In genomic region chr8:43111205-43111827, GRCm38 (mm10) we compare ENCODE assay signal across 34 mouse cellular contexts. TPM values are rescaled to one million over a fixed set of nuclear protein-coding genes. Genes with fewer than 3 reads are reported as not detected.
"Had no signal": no experiment of that assay in that cellular context is flagged by ENCODE, and none has a peak within 500 bp of the region (broad histone marks: within the 10 kb centered on the region; RNA-seq: fewer than 3 reads in every experiment).

No protein-coding gene starts in this region.

- H3K36me3 ChIP-seq: heart, embryonic 13.5 days; heart, embryonic 15.5 days; hindbrain, embryonic 13.5 days; hindbrain, embryonic 15.5 days; kidney, embryonic 15.5 days; limb, embryonic 13.5 days; limb, embryonic 15.5 days; liver, embryonic 12.5 days had no signal

- ATAC-seq: hindbrain, postnatal 0 days; intestine, embryonic 16.5 days; liver, embryonic 12.5 days had no signal

- H3K27ac ChIP-seq: heart, adult 2 months; heart, embryonic 13.5 days; heart, embryonic 15.5 days; hindbrain, embryonic 13.5 days; hindbrain, embryonic 15.5 days; hindbrain, postnatal 0 days; kidney, embryonic 15.5 days; kidney, postnatal 0 days; limb, embryonic 13.5 days; limb, embryonic 15.5 days; liver, embryonic 12.5 days; liver, embryonic 14.5 days had no signal

- H3K9me3 ChIP-seq: heart, embryonic 13.5 days; heart, embryonic 15.5 days; hindbrain, embryonic 13.5 days; hindbrain, embryonic 15.5 days; kidney, embryonic 15.5 days; limb, embryonic 13.5 days; limb, embryonic 15.5 days; liver, embryonic 12.5 days had no signal

- H3K4me2 ChIP-seq: heart, embryonic 11.5 days; heart, embryonic 13.5 days; heart, embryonic 15.5 days; hindbrain, embryonic 13.5 days; hindbrain, embryonic 15.5 days; kidney, embryonic 15.5 days; limb, embryonic 13.5 days; limb, embryonic 15.5 days; liver, embryonic 12.5 days had no signal

- H3K4me3 ChIP-seq: heart, adult 2 months; heart, embryonic 13.5 days; heart, embryonic 15.5 days; hindbrain, embryonic 13.5 days; hindbrain, embryonic 15.5 days; kidney, embryonic 15.5 days; limb, embryonic 13.5 days; limb, embryonic 15.5 days; liver, embryonic 12.5 days had no signal

- H3K9ac ChIP-seq: heart, embryonic 13.5 days; heart, embryonic 15.5 days; hindbrain, embryonic 13.5 days; hindbrain, embryonic 15.5 days; kidney, embryonic 15.5 days; limb, embryonic 13.5 days; limb, embryonic 15.5 days; liver, embryonic 12.5 days; liver, embryonic 14.5 days had no signal

- H3K27me3 ChIP-seq: heart, embryonic 13.5 days; heart, embryonic 15.5 days; hindbrain, embryonic 13.5 days; hindbrain, embryonic 15.5 days; kidney, embryonic 15.5 days; limb, embryonic 13.5 days; limb, embryonic 15.5 days; liver, embryonic 12.5 days had no signal

- H3K4me1 ChIP-seq: heart, embryonic 13.5 days; heart, embryonic 15.5 days; hindbrain, embryonic 13.5 days; hindbrain, embryonic 15.5 days; kidney, embryonic 15.5 days; limb, embryonic 13.5 days; limb, embryonic 15.5 days; liver, embryonic 12.5 days had no signal

- DNase-seq: gastrocnemius, postnatal 14 days; gastrocnemius, postnatal 36 days; heart, adult 11 months; heart, adult 2 months; heart, postnatal 14 days; heart, postnatal 36 days; kidney, adult 11 months; kidney, adult 2 months; kidney, adult 9 months; kidney, postnatal 14 days; kidney, postnatal 36 days; layer of hippocampus, adult 9-11 months; layer of hippocampus, postnatal 36 days; left cerebral cortex, postnatal 4 days had no signal

RNA-seq across cellular contexts. Expression of gene Triml1, which starts 30.0 kb away (rescaled TPM):
- polyA plus RNA-seq: heart, embryonic 11.5 days; heart, embryonic 13.5 days; heart, embryonic 15.5 days; heart, postnatal 0 days; hindbrain, embryonic 11.5 days; hindbrain, embryonic 13.5 days; hindbrain, embryonic 15.5 days; hindbrain, postnatal 0 days; intestine, embryonic 14.5 days; intestine, embryonic 16.5 days; kidney, adult 2 months; kidney, embryonic 15.5 days; kidney, postnatal 0 days; large intestine, adult 2 months; limb, embryonic 11.5 days; limb, embryonic 13.5 days; limb, embryonic 15.5 days; liver, adult 2 months; liver, embryonic 12.5 days; liver, embryonic 14.5 days; liver, embryonic 16.5 days had no signal
